Mouse (Mus musculus): Measurements from ENCODE around the gene Zxdc.

DNA sequence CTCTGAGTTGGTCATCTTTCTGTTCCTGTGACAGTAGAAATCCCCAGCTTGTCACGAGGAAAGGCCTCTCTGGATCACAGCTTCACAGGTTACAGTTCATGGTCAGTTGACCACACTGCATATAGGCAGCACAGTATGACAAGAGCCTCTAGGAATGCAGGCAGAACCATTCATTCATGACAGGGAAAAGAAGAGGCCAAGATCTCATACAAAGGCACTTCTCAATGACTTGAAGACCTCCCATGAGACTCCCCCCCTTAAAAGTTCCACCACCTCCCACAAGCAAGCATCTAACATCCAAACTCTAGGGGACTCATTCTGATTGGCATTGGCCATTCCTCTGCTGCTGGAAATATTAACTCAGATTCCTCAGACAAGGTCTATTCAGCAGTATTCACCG lies 9.8 kb upstream of the Zxdc start:
- TF ChIP-seq EP300 (IDR thresholded peaks at IDR 0.05) (no peak), CTCF (IDR thresholded peaks at IDR 0.05) (no peak)

Measured in lung, postnatal 0 days (tissue).